Mouse (Mus musculus) kidney, adult 8-10 months (tissue): ENCODE data around the gene Hmx1.

ENCODE experiments used
- DNase-seq, 2 experiments: peaks; one replicate each; pipeline ENCODE4 v3.0.0; 2022

The Hmx1 gene

DNA sequence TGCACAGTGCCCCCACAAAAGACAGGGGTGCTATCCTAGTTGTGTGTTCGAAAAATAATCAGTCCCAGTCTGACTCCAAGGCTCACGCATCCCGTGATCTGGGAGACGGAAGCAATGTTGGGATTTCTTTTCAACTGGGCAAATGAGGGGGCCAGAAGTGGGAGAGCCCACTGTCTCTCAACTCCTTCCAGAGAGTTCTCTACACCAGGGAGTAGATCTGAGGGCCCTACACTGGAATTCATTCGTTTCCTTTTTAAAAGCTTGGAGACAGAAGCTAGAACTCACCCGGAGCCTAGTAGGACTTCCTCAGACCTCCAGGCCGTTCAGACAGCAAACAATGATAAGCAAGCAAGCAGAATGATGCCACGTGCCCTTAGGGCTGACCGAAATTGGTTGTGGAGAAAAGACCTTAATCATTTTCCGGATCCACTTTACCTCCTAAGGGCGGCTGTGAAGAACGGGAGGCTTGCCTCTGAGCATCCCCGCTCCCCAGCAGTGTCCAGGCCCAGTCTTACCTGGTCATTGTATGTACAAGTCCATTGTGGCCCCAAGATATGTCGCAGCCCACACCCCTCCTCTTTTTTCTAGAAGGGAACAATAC, 9.5 kb downstream of the Hmx1 start:
- no peak for DNase-seq

DNA sequence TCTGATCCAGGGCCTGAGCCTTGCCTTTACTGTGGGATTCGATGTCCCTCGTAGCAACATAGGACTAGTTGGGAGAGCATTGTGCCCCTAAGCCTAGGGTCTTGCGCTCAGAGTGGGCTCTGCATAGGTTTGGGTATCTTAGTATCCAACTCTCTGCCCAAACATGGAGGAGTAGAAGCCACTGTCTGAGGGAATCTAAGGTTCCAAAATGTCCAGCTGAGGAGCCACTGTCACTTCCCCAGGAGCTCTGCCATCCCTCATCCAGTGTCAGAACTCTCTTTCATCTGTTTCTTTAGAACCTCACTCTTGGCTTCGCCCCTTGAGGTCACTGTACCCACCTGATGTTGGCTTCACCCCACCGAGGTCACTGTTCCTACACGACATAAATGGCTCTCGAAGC, 10.2 kb downstream of the Hmx1 start:
- no peak for DNase-seq

DNA sequence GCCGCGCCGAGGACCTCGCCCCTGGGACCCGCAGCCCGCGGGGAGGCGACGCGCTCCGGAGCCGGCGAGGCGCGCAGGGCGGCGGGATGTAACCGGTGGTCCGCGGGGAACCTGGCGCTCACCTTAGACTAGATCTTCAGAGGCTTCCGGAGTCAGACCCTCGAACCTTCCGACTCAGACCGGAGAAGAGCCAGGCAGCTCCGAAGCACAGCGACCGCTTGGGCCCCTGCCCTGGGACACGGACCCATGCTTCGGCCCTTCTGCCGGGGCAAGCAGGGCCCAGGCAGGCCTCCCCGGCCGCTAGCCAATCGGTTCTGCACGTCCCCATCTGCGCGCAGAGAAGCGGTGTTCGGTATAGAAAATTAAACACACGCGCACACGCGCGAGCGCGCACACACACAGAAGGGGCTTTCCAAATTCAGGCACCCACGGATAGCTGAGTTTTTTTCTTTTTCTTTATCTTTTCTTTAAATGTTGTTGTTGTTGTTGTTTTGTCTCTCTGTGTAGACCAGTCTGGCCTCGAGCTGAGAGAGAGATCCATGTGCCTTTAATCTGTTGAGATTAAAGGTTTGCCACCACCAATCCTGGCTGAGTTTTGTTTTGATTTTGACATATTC, 10.9 kb downstream of the Hmx1 start:
- DNase-seq, result no peak

DNA sequence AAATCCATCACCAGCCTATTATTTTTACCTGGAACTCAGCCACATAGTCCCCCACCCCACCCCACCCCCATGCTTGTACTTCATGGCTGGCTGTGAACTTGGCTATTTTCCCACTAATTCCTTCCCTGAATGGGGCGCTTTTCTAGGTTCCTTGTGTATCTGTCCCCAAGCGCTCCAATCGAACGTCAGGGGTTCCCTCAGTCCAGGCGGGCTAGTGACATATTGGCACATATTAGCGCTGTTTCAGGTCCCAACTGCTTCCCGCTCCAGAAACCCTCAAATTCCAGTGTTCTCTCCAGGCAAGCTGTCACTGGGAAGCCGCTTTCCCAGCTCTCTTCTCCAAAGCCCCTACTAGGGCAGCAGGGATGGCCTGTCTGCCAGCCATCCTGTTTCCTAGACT, 12.3 kb downstream of the Hmx1 start:
- no peak for DNase-seq

DNA sequence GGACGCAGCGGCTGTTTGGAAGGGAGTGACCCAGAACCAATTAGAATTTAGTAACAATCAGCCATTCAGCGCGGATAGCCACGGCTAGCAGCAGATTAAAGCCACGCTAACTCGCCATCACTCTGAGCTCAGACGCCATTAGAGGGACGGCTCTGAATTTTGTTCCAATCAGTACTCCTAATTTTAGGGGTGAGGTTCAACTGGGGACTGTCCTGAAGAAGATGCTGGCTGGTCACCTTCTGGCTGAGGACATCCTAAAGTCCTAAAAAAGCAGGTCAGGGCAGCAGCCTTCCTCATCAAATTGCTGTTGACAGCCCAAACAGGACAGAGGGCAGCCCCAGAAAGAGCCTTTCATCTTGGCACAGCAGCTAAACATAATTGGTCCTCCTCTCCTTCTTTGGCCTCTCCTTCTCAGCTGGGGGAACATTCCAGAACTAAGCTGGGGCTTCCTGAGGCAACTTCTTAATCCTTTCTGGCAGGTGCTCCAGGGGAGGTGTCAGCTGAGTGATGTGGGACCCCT, 18.6 kb downstream of the Hmx1 start:
- DNase-seq, result no peak

DNA sequence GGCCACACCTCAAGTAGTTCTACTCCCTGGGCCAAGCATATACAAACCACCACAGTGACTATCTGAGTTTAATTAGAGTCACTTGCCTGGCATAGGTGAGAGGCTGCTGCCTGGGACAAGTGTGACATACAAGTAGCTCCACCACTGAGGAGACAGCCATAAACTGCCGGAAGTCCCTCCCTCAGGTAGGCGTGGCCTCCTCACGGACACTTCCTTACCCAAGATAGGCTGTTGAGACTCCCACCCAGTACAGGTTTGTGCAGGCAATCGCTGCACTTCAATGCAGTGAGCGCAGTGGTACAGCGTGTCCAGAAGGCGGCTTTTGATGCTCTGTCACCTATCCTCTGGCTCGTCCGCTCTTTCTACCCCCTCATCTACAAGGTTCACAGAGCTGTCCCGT, 22.1 kb downstream of the Hmx1 start:
- DNase-seq, result no peak

DNA sequence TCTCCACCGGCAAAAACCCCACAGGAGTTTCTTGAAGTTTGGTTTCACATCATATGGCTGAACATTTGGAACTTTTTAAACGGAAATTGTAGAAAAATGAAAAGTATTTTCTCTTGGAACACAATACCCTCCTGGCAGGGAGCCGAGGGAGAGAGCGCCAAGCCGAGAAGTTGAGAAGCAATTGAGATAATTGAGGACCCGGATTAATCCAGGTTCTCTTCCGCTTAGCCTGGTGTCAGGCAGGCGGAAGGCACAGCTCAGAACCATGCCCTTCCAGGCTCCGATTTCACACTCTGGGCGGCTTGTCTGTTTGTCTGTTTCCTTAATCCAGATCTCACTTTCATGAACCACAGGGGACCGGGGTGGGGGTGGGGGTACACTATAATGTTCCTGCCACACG, 23.9 kb downstream of the Hmx1 start:
- DNase-seq, result no peak

DNA sequence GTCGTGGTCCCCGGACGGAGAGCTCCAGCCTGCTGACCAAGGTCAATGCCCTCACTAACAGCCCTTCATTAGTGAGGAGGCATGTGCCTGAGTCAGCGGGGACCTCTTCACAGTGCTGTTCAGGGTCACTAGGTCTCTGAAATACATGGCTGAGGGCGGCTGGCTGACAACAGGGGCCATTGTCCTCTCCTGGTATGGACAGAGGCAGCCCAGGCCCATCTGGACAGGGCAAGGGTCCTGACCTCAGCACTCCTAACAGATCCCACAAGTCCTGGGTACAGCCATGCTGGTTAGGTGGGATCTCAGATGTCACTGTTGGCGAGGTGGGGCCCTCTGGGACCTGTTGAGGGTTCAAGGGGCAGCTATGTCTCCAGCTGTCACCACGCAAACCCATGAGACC, 28.8 kb downstream of the Hmx1 start:
- DNase-seq, result peak in 1 of 2 experiments; percentile 8

DNA sequence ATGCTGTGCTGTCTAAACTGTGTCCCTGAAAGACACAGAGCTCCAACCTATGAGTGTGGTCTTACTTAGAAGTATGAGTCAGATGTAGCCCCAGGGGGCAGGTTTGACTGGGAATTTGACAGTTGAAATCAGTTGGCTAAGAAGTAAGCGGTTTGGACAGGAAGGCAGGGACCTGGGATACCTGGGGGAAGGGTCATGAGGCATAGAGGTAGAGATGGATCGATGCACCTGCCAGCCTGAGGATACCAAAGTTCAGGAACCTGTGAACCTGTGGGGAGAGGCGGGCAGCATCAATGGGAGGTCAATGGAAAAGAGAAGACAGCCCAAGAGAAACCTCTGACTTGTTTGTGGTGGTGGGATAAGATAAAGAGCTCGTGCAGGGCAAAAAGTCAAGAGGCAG, 32.7 kb downstream of the Hmx1 start:
- no peak for DNase-seq

DNA sequence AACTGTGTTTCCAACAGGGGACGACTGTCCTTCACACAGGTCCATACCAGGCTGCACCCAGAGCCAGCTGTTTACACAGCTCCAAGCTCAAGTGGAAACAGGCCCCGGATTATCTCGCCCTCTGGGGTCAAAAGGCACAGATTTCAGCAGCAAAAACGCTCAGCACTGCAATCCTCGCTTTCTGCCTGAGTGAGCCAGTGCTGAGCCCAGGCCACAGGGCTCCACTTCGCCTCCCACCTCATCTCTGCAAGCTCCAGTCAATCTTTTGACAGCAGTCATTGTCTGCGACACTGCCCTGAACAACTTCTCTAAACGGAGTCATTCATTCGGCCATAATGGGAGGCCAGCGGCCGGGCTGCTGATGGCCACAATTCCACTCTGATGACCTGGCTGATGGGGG, 36.3 kb downstream of the Hmx1 start:
- peak; percentile 63 to 64 for DNase-seq

DNA sequence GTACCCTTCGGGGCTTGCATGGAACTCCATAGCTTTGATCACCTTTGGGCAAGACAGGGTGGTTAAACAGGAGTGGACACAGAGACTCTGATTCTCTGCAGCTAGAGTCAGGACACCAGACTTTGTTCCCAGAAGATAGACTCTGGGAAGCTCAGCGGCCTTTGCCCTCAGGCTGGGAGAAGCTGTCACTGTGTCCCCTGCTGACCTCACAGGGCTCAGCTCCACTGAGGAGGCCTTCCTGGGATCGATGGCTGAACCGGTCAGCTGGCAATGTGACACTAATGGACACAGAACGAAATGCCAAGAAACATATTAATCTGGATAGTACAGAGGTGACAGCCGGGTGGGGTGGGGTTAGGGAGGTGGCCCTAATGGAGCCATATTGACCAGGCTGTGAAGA, 39.0 kb downstream of the Hmx1 start:
- DNase-seq, result peak; percentile 36 to 65

DNA sequence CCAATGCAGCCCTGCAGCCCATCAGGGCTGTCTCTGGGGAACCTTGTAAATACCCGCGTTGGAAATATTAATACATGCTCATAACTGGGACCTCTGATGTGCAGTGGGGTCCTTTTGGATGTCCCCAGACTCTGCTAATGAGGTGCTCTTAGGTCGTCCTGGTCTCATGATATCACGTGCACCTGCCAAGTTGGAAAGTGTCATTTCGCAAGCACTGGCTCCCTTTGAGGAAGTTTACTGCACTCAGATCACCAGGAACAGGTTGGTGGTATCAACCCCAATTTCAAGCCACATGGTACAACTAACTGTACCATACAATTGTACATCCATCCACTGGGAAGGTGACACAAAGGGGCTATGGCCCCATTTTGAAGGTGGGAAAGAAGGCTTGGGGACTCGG, 39.5 kb downstream of the Hmx1 start:
- DNase-seq, result no peak

DNA sequence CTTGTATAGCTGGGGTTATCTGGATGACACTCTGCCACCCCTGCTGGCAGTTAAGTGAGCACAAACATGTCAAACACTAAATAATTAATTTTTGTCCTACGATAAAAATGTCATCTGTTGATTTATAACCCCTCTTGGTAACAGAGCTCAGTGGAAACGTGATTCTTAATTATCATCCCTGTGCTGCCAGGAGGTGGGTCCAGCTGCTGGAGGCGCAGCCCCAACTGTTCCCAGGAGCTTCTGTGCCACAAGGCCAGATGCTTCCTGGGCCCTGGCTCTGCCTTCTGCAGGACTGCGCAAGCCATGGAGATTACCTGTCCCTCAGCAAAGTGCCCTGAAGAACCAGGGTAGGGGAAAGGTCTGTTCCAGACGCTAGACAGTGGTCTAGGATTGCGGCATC, 43.2 kb downstream of the Hmx1 start:
- DNase-seq, result no peak

DNA sequence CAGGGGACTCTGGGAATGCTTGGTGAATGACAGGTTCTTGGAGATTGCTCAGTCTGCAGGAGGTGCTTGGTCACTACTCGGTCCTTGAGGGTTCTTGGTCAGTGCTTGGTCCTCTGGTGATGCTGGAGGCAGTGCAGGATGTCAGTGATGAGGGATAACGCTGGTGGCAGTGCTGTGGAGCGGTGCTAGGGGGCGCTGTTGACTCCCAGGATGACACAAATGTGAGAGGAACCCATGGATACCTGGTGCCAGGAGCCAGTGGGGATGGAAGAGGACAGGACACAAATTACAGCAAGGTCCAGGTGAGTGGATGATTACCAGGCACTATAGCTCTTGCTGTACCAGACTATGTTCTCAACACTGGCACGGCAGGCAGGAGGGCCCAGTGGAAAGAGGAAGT, 45.1 kb downstream of the Hmx1 start:
- DNase-seq, result no peak

DNA sequence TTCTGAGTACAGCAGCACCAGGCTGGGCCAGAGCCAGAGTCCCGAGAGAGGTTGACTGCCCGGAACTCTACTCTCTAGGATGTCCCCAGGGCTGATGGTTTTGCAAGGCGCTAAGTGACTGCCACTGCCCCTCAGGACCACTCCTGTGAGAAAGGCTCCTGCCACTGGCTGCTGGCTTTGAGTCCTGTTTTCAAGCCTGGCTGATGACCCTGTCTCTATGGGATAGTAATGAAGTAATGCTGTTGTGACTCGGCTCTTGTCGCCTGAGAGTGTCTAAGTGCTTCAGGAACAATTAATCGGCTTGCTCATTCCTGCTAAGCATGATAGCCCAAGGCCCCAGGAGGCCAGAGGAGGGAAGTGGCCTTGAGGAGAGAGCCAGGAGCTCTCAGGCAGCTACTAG, 45.8 kb downstream of the Hmx1 start:
- DNase-seq, result no peak

DNA sequence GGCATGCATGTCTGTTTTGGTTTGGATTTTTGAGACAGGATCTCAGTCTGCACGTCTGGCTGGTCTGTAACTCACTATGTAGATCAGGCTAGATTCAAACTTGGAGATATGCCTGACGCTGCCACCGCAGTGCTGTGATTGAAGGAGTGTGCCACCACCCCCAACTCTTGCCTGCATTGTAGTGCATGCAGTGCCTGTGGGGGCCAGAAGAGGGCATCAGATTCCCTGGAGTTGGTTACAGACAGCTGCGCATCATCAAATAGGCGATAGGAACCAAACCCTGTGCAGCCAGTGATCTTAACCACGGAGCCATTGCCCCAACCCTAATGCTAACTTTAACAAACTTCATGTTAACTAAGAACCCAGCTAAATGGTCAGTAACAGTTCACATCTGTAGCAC, 49.9 kb downstream of the Hmx1 start:
- DNase-seq, result no peak

DNA sequence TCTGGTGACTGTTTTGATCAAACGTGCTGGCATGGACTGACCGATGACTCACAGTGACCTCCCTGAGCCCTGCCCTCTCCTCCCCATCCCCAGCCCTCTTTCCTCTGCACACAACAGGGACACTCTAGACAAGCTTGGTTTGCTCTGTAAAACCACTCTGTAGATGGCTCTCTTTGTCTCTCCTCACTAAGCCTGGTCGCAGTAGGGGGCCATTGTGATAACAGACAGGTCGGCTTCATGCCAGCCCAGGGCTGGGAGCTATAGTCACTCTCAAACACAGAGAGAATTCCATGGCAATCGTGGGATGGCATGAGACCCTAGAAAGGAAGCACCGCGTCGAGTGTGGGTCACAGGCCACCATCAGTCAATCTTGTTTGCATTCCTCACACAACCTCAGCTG, 51.6 kb downstream of the Hmx1 start:
- no peak for DNase-seq

DNA sequence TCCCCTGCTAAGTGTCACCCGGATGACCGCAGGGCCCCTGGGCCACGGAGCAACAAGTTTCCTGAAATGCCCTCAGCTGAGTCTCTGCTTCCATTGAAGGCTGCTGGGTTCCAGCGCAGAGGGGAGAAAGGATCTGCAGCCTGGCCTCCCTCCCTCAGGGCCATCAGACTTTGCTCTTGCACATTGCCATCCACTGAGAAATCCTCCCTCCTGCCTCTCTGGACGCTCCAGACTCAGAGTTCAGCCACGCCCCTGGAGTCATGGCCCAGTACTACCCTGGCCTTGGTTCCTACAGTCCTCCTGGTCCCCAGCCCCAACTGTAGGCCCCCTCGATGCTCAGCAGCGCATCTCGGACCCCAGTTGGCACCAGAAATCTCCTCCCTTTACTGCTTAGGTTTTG, 52.5 kb downstream of the Hmx1 start:
- DNase-seq, result peak; percentile 41 to 50

DNA sequence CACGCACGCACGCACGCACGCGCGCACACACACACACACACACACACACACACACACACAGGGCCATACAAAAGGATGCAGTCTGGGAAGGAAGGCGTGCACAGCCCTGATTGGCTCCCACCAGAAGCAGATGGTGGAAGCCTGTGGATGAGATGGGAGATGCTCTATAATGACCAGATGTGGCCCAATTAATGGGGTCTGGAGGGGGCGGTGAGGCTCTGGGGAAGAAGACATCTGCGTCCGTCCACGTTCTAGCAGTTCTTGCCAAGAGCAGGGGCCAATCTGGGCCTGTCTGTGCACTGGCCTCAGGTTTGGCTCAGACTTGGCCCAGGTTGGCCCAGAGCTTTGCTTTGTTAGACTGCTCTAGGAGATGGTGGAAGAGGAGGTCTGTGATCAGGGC, 55.8 kb downstream of the Hmx1 start:
- no peak for DNase-seq

DNA sequence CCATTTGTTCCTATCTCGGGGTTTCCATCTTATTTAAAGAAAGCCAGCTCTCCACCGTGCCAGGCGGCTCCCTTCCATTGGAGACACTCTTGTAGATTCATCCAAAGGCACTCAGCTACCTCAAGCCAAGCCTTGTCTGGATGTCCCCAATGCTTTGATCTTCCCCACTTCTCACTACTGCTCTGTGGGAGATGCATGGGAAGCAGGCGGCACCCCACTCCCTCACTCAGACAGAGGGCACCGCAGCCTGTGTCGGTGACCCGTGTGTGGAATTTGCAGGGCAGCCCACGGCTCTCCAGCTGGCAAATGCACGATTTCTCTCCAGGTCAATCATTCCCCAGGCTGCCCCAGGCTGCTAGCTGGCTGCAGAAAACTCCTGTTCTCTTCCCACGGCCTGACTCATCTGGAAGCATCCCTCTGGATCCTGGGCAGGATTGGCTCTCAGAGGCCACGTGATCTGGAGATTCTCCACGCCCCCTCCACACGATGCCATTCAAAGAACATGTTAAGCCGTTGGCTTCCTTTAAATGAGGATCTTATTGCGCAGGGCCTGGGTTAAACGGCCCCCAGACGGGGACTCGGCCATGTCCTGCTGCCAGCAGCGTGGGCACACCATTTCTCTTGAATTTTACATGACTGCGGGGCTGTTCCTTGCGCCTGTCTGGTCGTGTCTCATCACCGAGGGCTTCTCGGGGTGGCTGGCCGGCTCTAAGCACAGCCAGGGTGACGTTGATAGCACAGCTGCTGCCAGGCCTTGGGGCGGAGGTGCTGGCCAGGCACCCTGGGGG, 58.9 kb downstream of the Hmx1 start:
- DNase-seq, result no peak
